Mouse (Mus musculus): Measurements from ENCODE around the gene Gpsm1. TPM values are rescaled to one million over a fixed set of nuclear protein-coding genes. Genes with fewer than 3 reads are reported as not detected.

The Gpsm1 gene
- polyA plus RNA-seq, 1 experiment from 2014 or later, result 29.3 TPM

DNA sequence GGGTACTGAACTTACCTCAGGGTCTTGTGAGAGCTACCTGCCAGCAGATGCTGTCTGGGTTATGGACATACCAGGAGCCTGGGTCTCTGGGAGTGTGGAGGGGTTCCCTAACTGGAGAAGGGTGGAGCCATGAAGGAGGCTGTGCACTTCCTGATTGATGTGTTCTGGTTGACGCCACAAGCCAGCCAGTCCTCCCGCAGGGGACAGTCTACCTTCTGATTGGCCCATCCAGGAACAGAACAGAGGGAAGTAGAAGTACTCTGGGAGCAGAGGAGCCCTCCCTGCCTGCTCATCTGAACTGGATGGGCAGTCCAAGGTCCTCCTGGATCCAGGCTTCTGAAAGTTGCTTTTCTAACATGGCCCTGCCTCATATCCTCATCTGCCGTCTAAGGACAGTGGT lies 45.5 kb downstream of the Gpsm1 start, which contains the start of gene Card9:
Gene Card9 (minus strand): TSS at position 147 of the 400 bp plus-strand sequence.
- no peak for ATAC-seq (ENCODE audit: low read depth)

DNA sequence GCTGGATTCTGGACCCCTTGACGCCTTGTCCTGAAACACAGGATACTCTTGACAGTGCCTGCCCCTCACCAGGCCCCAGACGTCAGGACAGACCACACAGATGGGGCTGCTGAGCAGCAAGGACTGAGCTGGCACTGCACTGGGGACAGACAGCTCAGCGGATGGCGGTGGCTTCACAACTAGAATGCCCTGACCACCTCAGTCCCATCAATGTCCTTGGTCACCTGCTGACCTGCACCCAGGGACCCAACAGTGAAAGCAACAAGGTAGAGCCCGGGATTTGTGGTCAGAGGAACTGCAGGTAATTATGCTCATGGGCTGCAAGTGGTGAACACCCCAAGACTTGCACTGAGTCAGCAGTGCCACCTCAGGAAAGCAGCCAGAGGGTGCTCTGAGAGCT lies 47.7 kb downstream of the Gpsm1 start:
- Histone ChIP-seq H3K9ac (ENCODE audit: low read depth, low read length) (no peak overlapping the region), H3K36me3 (ENCODE audit: control insufficient read depth, insufficient read depth, low read length) (peaks cover 50% of the 10 kb centered on the region), H3K4me2 (ENCODE audit: low read depth, low read length) (no peak overlapping the region), H3K4me3 (ENCODE audit: low read depth, low read length) (no peak overlapping the region), H3K27me3 (replicated peaks; ENCODE audit: control insufficient read depth, insufficient read depth, low read length) (no peaks in the 10 kb centered on the region), H3K9me3 (ENCODE audit: control insufficient read depth, low read length) (no peaks in the 10 kb centered on the region), H3K27ac (replicated peaks; ENCODE audit: low read depth, low read length) (no peak overlapping the region), H3K4me1 (ENCODE audit: control insufficient read depth, insufficient read depth, low read length) (no peaks in the 10 kb centered on the region)
- no peak for ATAC-seq (ENCODE audit: low read depth)
- 83% methylated on average over 5 of the region's 5 CpGs for WGBS
- no peak for DNase-seq (ENCODE audit: low spot score)

More for the DNA sequence above, 45.5 kb downstream of the Gpsm1 start, which contains the start of gene Card9:
- no peak within 1 kb of the TSS for H3K4me3 ChIP-seq (ENCODE audit: low read depth, low read length)
- peaks cover 28% of the 10 kb centered on the region for H3K36me3 ChIP-seq (ENCODE audit: control insufficient read depth, insufficient read depth, low read length)
- H3K4me2 ChIP-seq (ENCODE audit: low read depth, low read length), result no peak within 1 kb of the TSS
- H3K27ac ChIP-seq (replicated peaks; ENCODE audit: low read depth, low read length), result no peak within 1 kb of the TSS
- no peaks in the 10 kb centered on the region for H3K27me3 ChIP-seq (replicated peaks; ENCODE audit: control insufficient read depth, insufficient read depth, low read length)
- no peak for DNase-seq (ENCODE audit: low spot score)
- 44% methylated on average over 3 of the region's 3 CpGs for WGBS
- no peaks in the 10 kb centered on the region for H3K9me3 ChIP-seq (ENCODE audit: control insufficient read depth, low read length)
- H3K9ac ChIP-seq (ENCODE audit: low read depth, low read length), result no peak within 1 kb of the TSS
- H3K4me1 ChIP-seq (ENCODE audit: control insufficient read depth, insufficient read depth, low read length), result no peaks in the 10 kb centered on the region

GRCm38 (mm10) chr2:26363481-26363880 lies 48.2 kb downstream of the Gpsm1 start:
- ATAC-seq (ENCODE audit: low read depth) (no peak), DNase-seq (ENCODE audit: low spot score) (no peak)
- H3K27me3 ChIP-seq (replicated peaks; ENCODE audit: control insufficient read depth, insufficient read depth, low read length), result no peaks in the 10 kb centered on the region
- H3K4me2 ChIP-seq (ENCODE audit: low read depth, low read length), result no peak overlapping the region
- peaks cover 55% of the 10 kb centered on the region for H3K36me3 ChIP-seq (ENCODE audit: control insufficient read depth, insufficient read depth, low read length)
- no peak overlapping the region for H3K4me3 ChIP-seq (ENCODE audit: low read depth, low read length)
- H3K27ac ChIP-seq (replicated peaks; ENCODE audit: low read depth, low read length), result no peak overlapping the region
- no peaks in the 10 kb centered on the region for H3K9me3 ChIP-seq (ENCODE audit: control insufficient read depth, low read length)
- WGBS, result 82% methylated on average over 3 of the region's 5 CpGs
- no peaks in the 10 kb centered on the region for H3K4me1 ChIP-seq (ENCODE audit: control insufficient read depth, insufficient read depth, low read length)
- H3K9ac ChIP-seq (ENCODE audit: low read depth, low read length), result no peak overlapping the region

GRCm38 (mm10) chr2:26364738-26365465 lies 49.6 kb downstream of the Gpsm1 start:
- peaks cover 69% of the 10 kb centered on the region for H3K36me3 ChIP-seq (ENCODE audit: control insufficient read depth, insufficient read depth, low read length)
- peak; percentile 61 for DNase-seq (ENCODE audit: low spot score)
- no peak for ATAC-seq (ENCODE audit: low read depth)
- H3K4me2 ChIP-seq (ENCODE audit: low read depth, low read length), result no peak overlapping the region
- no peak overlapping the region for H3K9ac ChIP-seq (ENCODE audit: low read depth, low read length)
- WGBS, result 72% methylated on average over 10 of the region's 10 CpGs
- H3K9me3 ChIP-seq (ENCODE audit: control insufficient read depth, low read length), result no peaks in the 10 kb centered on the region
- no peaks in the 10 kb centered on the region for H3K27me3 ChIP-seq (replicated peaks; ENCODE audit: control insufficient read depth, insufficient read depth, low read length)
- no peaks in the 10 kb centered on the region for H3K4me1 ChIP-seq (ENCODE audit: control insufficient read depth, insufficient read depth, low read length)
- no peak overlapping the region for H3K4me3 ChIP-seq (ENCODE audit: low read depth, low read length)
- H3K27ac ChIP-seq (replicated peaks; ENCODE audit: low read depth, low read length), result peak overlapping the region; percentile 15; the same call in 1 of the 2 replicates

DNA sequence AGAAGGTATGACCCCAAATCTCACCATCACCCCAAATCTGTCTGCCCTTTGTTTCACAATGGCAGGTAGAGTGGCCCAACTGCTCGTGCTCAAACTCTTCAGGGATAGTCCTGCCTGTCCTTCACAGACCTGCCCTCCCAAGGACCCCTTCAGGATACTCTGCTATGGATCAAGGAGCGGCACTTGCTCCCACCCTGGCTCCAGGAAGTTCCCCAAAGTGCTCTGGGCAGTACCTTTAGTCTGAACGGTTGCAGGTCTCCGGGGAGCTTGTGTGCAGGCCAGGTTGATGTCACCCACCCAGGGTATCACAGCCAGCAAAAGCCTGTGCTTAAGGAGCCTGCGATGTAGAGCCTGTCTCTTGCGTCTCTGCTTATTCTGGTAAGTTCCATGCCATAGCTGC lies 52.6 kb downstream of the Gpsm1 start:
- Histone ChIP-seq H3K27ac (replicated peaks; ENCODE audit: low read depth, low read length) (no peak overlapping the region), H3K4me2 (ENCODE audit: low read depth, low read length) (no peak overlapping the region)
- DNase-seq (ENCODE audit: low spot score), result no peak

GRCm38 (mm10) chr2:26368572-26368971 lies 53.3 kb downstream of the Gpsm1 start:
- Histone ChIP-seq H3K27ac (replicated peaks; ENCODE audit: low read depth, low read length) (no peak overlapping the region), H3K27me3 (replicated peaks; ENCODE audit: control insufficient read depth, insufficient read depth, low read length) (no peaks in the 10 kb centered on the region), H3K4me3 (ENCODE audit: low read depth, low read length) (no peak overlapping the region), H3K4me2 (ENCODE audit: low read depth, low read length) (no peak overlapping the region), H3K9ac (ENCODE audit: low read depth, low read length) (no peak overlapping the region), H3K4me1 (ENCODE audit: control insufficient read depth, insufficient read depth, low read length) (no peaks in the 10 kb centered on the region), H3K36me3 (ENCODE audit: control insufficient read depth, insufficient read depth, low read length) (peaks cover 100% of the 10 kb centered on the region), H3K9me3 (ENCODE audit: control insufficient read depth, low read length) (no peaks in the 10 kb centered on the region)
- DNase-seq (ENCODE audit: low spot score) (no peak), ATAC-seq (ENCODE audit: low read depth) (no peak)
- 88% methylated on average over 1 of the region's 1 CpGs for WGBS

More for the DNA sequence above, 52.6 kb downstream of the Gpsm1 start:
- Histone ChIP-seq H3K4me1 (ENCODE audit: control insufficient read depth, insufficient read depth, low read length) (no peaks in the 10 kb centered on the region), H3K27me3 (replicated peaks; ENCODE audit: control insufficient read depth, insufficient read depth, low read length) (no peaks in the 10 kb centered on the region), H3K9ac (ENCODE audit: low read depth, low read length) (no peak overlapping the region), H3K4me3 (ENCODE audit: low read depth, low read length) (no peak overlapping the region), H3K9me3 (ENCODE audit: control insufficient read depth, low read length) (no peaks in the 10 kb centered on the region), H3K36me3 (ENCODE audit: control insufficient read depth, insufficient read depth, low read length) (peaks cover 99% of the 10 kb centered on the region)
- 93% methylated on average over 6 of the region's 6 CpGs for WGBS
- no peak for ATAC-seq (ENCODE audit: low read depth)

DNA sequence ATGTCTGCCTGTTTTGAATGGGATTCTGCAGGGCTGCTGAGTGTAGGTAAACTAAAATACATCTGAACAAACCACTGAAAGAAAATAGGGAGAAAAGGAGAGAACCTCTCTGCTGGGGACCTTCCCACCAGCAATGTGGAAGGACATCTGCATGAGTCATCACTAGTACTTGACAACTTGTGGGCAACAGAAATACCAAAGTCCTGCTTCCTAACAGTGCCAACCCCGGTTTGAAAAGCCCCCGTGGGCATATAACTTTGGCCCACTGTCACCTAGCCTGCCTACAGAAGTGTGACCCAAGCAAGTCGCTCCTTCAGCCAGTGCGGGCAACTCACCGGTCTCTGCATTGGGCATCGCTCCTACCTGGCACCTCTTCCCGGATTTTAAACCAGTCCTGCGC lies 57.1 kb downstream of the Gpsm1 start:
- no peak for ATAC-seq (ENCODE audit: low read depth)
- H3K36me3 ChIP-seq (ENCODE audit: control insufficient read depth, insufficient read depth, low read length), result peaks cover 100% of the 10 kb centered on the region
- DNase-seq (ENCODE audit: low spot score), result no peak
- no peak overlapping the region for H3K27ac ChIP-seq (replicated peaks; ENCODE audit: low read depth, low read length)
- no peaks in the 10 kb centered on the region for H3K9me3 ChIP-seq (ENCODE audit: control insufficient read depth, low read length)
- no peak overlapping the region for H3K4me2 ChIP-seq (ENCODE audit: low read depth, low read length)
- H3K9ac ChIP-seq (ENCODE audit: low read depth, low read length), result no peak overlapping the region
- H3K4me3 ChIP-seq (ENCODE audit: low read depth, low read length), result no peak overlapping the region
- H3K4me1 ChIP-seq (ENCODE audit: control insufficient read depth, insufficient read depth, low read length), result no peaks in the 10 kb centered on the region
- 97% methylated on average over 8 of the region's 8 CpGs for WGBS
- H3K27me3 ChIP-seq (replicated peaks; ENCODE audit: control insufficient read depth, insufficient read depth, low read length), result no peaks in the 10 kb centered on the region

GRCm38 (mm10) chr2:26380131-26380771 lies 64.9 kb downstream of the Gpsm1 start, which contains the start of gene Snapc4:
TSS of gene Snapc4 (minus strand) at chr2:26380653.
- Histone ChIP-seq H3K4me3 (ENCODE audit: low read depth, low read length) (peak within 1 kb of the TSS; percentile 79), H3K9me3 (ENCODE audit: control insufficient read depth, low read length) (no peaks in the 10 kb centered on the region), H3K4me2 (ENCODE audit: low read depth, low read length) (peak within 1 kb of the TSS; percentile 86), H3K9ac (ENCODE audit: low read depth, low read length) (peak within 1 kb of the TSS; percentile 85), H3K36me3 (ENCODE audit: control insufficient read depth, insufficient read depth, low read length) (peaks cover 61% of the 10 kb centered on the region), H3K4me1 (ENCODE audit: control insufficient read depth, insufficient read depth, low read length) (no peaks in the 10 kb centered on the region), H3K27ac (replicated peaks; ENCODE audit: low read depth, low read length) (peak within 1 kb of the TSS; percentile 63; the same call in 1 of the 2 replicates), H3K27me3 (replicated peaks; ENCODE audit: control insufficient read depth, insufficient read depth, low read length) (no peaks in the 10 kb centered on the region)
- peak; percentile 95 for DNase-seq (ENCODE audit: low spot score)
- ATAC-seq (ENCODE audit: low read depth), result peak; percentile 98
- under 1% methylated on average over 22 of the region's 38 CpGs for WGBS

Measured in embryonic facial prominence, embryonic 14.5 days (tissue).